Mouse (Mus musculus): ENCODE data around the gene Lcorl. TPM values are rescaled to one million over a fixed set of nuclear protein-coding genes. Genes with fewer than 3 reads are reported as not detected.

The Lcorl gene
- polyA plus RNA-seq (2012; ENCODE audit: low replicate concordance) = 2.9 and 7.6 TPM in 2 replicates

GRCm38 (mm10) chr5:45857254-45858011 is at the start of gene Lcorl:
Lcorl (minus strand) TSS chr5:45857615.

GRCm38 (mm10) chr5:45669598-45670279 is 187.7 kb downstream of the Lcorl start, which contains the start of gene Ncapg:
Ncapg (plus strand) TSS chr5:45669919.

Other genes with a start within 250 kb of the Lcorl start
- gene Fam184b, start 218.0 kb downstream of the Lcorl start, polyA plus RNA-seq (2012; ENCODE audit: low replicate concordance) = 0.20 TPM in 1 of 2 replicates, not detected in the other
- 1.8 and 9.2 TPM in 2 replicates for gene Ncapg, start 187.7 kb downstream of the Lcorl start, polyA plus RNA-seq (2012; ENCODE audit: low replicate concordance)